Mouse (Mus musculus): ENCODE results near the gene C1s1. TPM values are rescaled to one million over a fixed set of nuclear protein-coding genes. Genes with fewer than 3 reads are reported as not detected.
"Not testable (repeated sequence)": the region's sequence is repeated elsewhere in the genome, so short reads cannot be mapped to it uniquely, and the experiment has no call there.

The C1s1 gene
- polyA plus RNA-seq, 1 experiment from 2014 or later, result 0.20 TPM

GRCm38 (mm10) chr6:124484851-124485250 lies 57.3 kb downstream of the C1s1 start:
- 87% methylated on average over 7 of the region's 7 CpGs for WGBS
- DNase-seq (ENCODE audit: extremely low spot score, low spot score), result no peak
- Histone ChIP-seq H3K36me3 (replicated peaks) (no peaks in the 10 kb centered on the region), H3K4me1 (peaks cover 4% of the 10 kb centered on the region), H3K4me3 (no peak overlapping the region), H3K27ac (no peak overlapping the region), H3K9me3 (no peaks in the 10 kb centered on the region), H3K27me3 (ENCODE audit: poor library complexity, severe bottlenecking) (no peaks in the 10 kb centered on the region)

- H3K36me3 ChIP-seq (replicated peaks); H3K4me3 ChIP-seq; H3K27me3 ChIP-seq (ENCODE audit: poor library complexity, severe bottlenecking); H3K4me1 ChIP-seq; H3K27ac ChIP-seq; H3K9me3 ChIP-seq; DNase-seq (ENCODE audit: extremely low spot score, low spot score): not testable (repeated sequence)
- WGBS, result 92% methylated on average over 3 of the region's 3 CpGs
Measured at GRCm38 (mm10) chr6:124483831-124484230, 58.3 kb downstream of the C1s1 start.

- H3K27ac ChIP-seq, result no peak overlapping the region
- H3K36me3 ChIP-seq (replicated peaks), result no peaks in the 10 kb centered on the region
- peak; percentile 51 for DNase-seq (ENCODE audit: extremely low spot score, low spot score)
- 24% methylated on average over 6 of the region's 6 CpGs for WGBS
- no peaks in the 10 kb centered on the region for H3K27me3 ChIP-seq (ENCODE audit: poor library complexity, severe bottlenecking)
- peaks cover 4% of the 10 kb centered on the region for H3K4me1 ChIP-seq
- no peaks in the 10 kb centered on the region for H3K9me3 ChIP-seq
- H3K4me3 ChIP-seq, result no peak overlapping the region
Measured at GRCm38 (mm10) chr6:124481571-124481970, 60.6 kb downstream of the C1s1 start.

Other genes starting within 250 kb of the C1s1 start
- gene Cd163, start 237.7 kb downstream of the C1s1 start, polyA plus RNA-seq (2016; fragmentation: Nextera tagmentation; extraction: Ambion mirVana), result not detected in 2 replicates
- gene Pex5, start 127.3 kb downstream of the C1s1 start, polyA plus RNA-seq (2016; fragmentation: Nextera tagmentation; extraction: Ambion mirVana), result 40.3 and 43.1 TPM in 2 replicates
- gene Clstn3, start 77.6 kb downstream of the C1s1 start, polyA plus RNA-seq (2016; fragmentation: Nextera tagmentation; extraction: Ambion mirVana), result 8.4 and 10.6 TPM in 2 replicates
- 0.11 and 0.21 TPM in 2 replicates for gene C1rl, start 49.2 kb downstream of the C1s1 start, polyA plus RNA-seq (2016; fragmentation: Nextera tagmentation; extraction: Ambion mirVana)
- 0.06 and 0.15 TPM in 2 replicates for gene C1ra, start 30.0 kb downstream of the C1s1 start, polyA plus RNA-seq (2016; fragmentation: Nextera tagmentation; extraction: Ambion mirVana)
- not detected in 2 replicates for gene C1rb, start 27.9 kb upstream of the C1s1 start, polyA plus RNA-seq (2016; fragmentation: Nextera tagmentation; extraction: Ambion mirVana)
- gene C1s2, start 93.7 kb upstream of the C1s1 start, polyA plus RNA-seq (2016; fragmentation: Nextera tagmentation; extraction: Ambion mirVana), result 0.05 TPM in 1 of 2 replicates, not detected in the other
- gene Lpcat3, start 120.7 kb upstream of the C1s1 start, polyA plus RNA-seq (2016; fragmentation: Nextera tagmentation; extraction: Ambion mirVana), result 38.8 and 44.1 TPM in 2 replicates
- gene Emg1, start 169.8 kb upstream of the C1s1 start, polyA plus RNA-seq (2016; fragmentation: Nextera tagmentation; extraction: Ambion mirVana), result 255 and 270 TPM in 2 replicates
- gene Phb2, start 170.0 kb upstream of the C1s1 start, polyA plus RNA-seq (2016; fragmentation: Nextera tagmentation; extraction: Ambion mirVana), result 490 and 492 TPM in 2 replicates
- 4.8 and 5.2 TPM in 2 replicates for gene Ptpn6, start 196.4 kb upstream of the C1s1 start, polyA plus RNA-seq (2016; fragmentation: Nextera tagmentation; extraction: Ambion mirVana)
- gene Grcc10, start 199.0 kb upstream of the C1s1 start, polyA plus RNA-seq (2016; fragmentation: Nextera tagmentation; extraction: Ambion mirVana), result 397 and 415 TPM in 2 replicates
- gene Gm45234, start 213.7 kb upstream of the C1s1 start, polyA plus RNA-seq (2016; fragmentation: Nextera tagmentation; extraction: Ambion mirVana), result not detected in 2 replicates
- 12.5 and 14.2 TPM in 2 replicates for gene Atn1, start 214.2 kb upstream of the C1s1 start, polyA plus RNA-seq (2016; fragmentation: Nextera tagmentation; extraction: Ambion mirVana)
- gene Eno2, start 227.3 kb upstream of the C1s1 start, polyA plus RNA-seq (2016; fragmentation: Nextera tagmentation; extraction: Ambion mirVana), result 4.0 and 4.4 TPM in 2 replicates
- gene Lrrc23, start 237.4 kb upstream of the C1s1 start, polyA plus RNA-seq (2016; fragmentation: Nextera tagmentation; extraction: Ambion mirVana), result 4.9 and 5.3 TPM in 2 replicates